Mouse (Mus musculus) gastrocnemius, adult 18-20 months (tissue): ENCODE measurements around the gene Raly. TPM values are rescaled to one million over a fixed set of nuclear protein-coding genes. Genes with fewer than 3 reads are reported as not detected.

Source experiments
- DNase-seq: peaks from one replicate; pipeline ENCODE4 v3.0.0; 2021; ENCODE audit warnings: low spot score
- total RNA-seq, 2 experiments: library from RNA; stranded (reverse); gene quantifications; 2 replicates each; pipeline ENCODE4 v1.2.3; 2021

Raly gene
- total RNA-seq, 2 experiments from 2014 or later: 54.4 to 59.5 TPM

GRCm38 (mm10) chr2:154782856-154783650 lies 7.8 kb upstream of the Raly start:
- no peak for DNase-seq

- no peak for DNase-seq
Measured at GRCm38 (mm10) chr2:154785284-154785683, 5.6 kb upstream of the Raly start.

DNA sequence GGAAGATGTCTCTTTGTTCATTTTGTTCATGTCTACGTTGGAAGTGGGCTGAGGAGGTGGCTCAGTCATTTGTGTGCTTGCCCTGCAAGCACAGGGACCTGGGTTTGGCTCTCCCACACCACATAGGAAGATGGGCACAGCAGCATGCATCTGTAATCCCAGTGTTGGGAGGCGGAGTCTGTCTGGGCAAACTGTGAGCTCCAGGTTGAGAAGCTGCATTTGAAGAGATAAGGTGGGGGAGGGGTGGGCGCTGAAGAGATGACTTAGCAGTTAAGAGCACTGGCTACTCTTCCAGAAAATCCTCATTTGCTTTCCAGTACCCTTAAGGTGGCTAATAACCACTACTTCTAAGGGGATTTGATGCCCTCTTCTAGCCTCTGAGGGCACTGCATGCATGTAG lies 4.7 kb upstream of the Raly start:
- DNase-seq: no peak

DNA sequence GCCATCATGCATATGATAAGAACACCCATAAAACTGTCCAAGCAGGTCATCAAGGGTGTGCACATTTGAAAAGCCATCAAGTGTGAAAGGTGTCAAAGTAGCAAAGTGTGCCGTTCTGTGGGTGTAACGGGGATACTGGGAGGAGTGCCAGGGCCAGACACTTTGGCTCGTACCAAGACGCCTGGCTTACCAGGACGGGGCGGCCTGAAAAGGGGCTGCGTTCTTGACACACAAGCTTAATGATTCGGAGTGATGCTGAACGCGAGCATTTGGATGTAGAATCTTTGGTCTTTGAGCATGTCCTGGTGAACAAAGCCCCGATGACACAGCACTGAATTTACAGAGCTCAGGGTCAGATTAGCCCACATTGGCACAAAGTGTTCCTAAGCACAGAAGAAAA lies 4.1 kb upstream of the Raly start:
- DNase-seq: no peak

GRCm38 (mm10) chr2:154789381-154789780 lies 1.5 kb upstream of the Raly start:
- DNase-seq: no peak

DNA sequence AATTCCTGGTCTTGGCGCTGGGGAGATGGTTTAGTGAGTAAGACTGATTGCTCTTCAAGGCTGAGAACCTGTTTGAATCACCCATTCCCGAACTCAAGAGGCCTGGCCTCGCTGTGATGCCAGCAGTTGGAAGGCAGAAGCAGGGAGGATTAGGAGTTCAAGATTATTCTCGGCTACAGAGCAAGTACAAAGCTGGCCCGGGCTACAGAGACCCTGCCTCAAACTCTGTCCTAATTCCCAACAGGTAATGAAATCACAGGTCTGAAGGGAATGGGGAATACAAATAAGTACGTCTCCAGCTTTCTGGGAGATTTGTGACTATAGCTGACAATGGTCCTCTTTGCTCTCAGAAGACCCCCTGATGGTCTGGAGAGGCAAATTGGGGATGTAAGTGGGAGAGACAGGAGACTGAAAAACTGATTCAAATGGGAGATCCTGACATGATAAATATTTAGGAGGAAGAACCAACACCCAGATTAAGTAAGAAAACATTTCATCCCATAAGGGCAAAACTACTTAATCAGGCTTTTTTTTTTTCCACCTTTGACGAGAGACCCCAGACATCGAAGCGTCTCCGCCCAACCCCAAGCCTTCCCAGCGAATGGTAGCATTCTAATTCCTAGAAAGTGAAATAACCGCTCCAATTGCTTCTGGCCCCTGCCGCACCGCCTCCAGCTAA lies 780 bp upstream of the Raly start:
- no peak for DNase-seq

DNA sequence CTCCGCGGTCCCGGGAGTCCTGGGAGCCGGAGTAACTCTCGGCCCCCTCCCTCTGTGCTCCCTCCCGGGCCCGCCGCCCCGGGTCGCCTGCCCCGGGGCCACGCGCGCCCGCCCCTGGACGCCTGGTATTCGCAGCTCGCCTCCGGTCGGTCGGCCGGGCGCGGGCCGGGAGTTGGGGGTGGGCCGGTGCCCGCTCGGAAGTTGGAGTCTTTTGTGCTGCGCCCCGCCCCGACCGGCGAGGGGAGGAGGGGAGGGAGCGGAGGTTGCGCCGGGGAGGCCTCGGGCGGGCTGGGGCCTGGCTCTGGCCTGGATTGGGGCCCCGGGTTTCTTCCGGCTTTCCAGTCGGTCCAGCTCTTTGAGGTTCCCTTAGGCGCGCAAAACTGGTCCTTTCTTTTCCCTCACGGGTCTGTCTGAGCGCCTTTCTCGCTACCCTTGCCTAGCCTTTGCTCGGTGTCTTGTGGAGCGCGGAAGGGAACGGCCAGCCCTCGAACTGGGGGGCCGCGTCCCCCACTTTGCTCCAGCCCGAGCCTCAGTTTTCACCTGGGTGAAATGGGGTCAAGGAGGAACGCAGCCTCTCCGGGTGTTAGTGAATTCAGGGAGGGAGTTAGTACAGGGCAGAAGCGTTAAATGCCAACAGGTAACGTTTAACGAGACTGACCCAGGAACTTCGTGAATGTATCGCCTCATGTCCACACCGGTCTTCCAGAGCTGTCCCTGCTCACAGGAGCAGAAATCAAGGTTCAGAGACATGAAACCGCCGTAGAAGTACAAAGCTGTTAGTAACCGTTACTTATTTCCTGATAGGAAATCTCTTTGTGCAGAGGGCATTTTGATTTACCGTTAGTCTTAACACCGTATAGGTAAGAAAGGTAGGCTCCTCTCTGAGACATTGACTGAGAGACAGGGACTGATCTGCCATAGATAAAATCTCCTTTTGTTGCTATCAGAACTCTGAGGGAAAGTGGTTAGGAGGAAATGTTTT lies 1.1 kb downstream of the Raly start:
- peak; percentile 75 for DNase-seq

DNA sequence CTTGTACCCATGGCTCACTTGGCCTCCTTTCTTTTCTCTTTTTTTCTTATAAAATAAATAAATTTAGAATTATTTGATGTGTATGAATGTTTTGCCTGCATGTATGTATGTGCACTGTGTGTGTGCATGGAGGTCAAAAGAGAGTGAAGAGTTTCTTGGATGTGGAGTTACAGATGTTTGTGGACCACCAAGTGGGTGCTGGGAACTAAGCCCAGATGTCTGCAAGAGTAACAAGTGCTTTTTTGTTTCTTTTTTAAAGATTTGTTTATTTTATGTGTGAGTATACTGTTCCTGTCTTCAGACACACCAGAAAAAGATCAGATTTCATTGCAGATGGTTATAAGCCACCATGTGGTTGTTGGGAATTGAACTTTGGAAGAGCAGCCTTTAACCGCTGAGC lies 12.5 kb downstream of the Raly start:
- DNase-seq: no peak

- no peak for DNase-seq
Measured at GRCm38 (mm10) chr2:154803845-154804244, 12.9 kb downstream of the Raly start.

DNA sequence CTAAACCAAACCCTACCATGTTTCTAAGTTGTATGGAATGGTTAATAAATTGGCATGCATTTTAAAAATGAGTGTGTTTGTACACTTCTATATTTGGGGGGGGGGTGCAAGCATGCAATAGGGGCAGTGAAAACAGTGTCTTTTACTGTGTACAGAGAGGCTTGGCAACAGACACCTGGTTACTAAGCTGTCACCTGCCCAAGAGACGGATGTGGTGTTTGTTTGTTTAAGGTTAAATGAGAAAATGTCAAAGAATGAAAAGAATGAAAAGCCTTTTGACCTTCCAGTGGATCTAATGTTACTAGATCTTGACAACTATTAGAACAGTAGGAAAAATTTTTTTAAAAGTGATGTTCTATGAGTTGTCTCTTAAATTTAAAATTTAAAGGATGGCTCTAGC lies 16.8 kb downstream of the Raly start:
- DNase-seq: no peak

GRCm38 (mm10) chr2:154809107-154809762 lies 18.3 kb downstream of the Raly start:
- DNase-seq: peak; percentile 14

DNA sequence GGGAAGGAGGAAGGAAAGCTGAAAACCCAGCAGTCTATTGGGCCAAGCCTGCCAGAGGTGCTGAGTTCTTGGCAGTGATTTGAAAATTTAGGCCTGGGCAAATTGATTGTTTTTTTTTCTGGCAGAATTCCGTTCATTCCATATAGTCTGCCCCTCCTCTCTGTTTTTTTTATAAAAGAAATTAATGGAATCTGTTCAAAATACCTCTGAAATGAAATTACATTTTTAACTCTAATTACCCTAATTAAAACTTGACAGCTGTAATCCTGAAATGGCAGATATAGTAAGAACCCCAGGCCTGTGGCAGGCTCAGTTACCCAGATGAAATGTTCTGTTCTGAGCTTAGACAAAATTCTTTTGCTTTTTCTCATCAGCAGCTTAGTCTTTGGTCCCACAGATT lies 19.9 kb downstream of the Raly start:
- DNase-seq: no peak

GRCm38 (mm10) chr2:154813426-154813825 lies 22.5 kb downstream of the Raly start:
- no peak for DNase-seq

GRCm38 (mm10) chr2:154817089-154817488 lies 26.2 kb downstream of the Raly start:
- DNase-seq: no peak

DNA sequence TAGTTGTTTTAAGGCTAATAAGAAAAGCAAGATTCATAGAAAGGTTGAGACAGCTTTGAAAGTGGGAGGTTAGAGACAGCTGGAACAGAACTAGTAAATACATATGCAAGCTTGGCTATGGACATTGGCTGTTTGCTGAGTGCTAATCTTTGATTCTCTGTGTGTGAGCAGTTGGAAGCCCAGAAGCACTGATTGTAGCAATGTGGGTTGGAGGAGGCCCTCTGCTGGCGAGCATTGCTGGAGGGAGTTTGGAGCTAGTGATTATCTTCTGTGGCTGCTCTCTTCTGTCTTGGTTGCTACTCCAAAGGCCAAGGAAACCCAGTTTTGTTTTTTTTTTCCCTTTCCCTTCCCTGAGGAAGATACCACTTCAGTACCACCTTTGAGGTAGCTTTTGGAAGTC lies 26.9 kb downstream of the Raly start:
- DNase-seq: peak; percentile 27

DNA sequence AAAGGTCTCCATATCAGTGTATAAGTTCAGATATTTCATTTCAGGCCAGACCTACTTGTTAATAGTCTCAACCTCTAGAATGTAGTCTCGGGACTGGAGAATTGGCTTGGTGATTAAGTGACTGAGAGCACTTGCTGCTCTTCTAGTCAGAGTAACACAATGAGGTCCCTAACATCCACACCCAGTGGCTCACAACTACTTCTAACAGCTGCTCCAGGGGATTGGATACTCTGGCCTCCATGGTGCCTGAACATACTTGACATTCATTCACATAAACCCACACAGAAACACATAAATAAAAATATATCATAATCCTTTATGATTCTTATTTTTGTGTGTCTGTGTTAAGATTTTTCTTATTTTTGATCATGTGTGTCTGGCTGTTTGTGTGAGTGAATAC lies 27.7 kb downstream of the Raly start:
- no peak for DNase-seq

DNA sequence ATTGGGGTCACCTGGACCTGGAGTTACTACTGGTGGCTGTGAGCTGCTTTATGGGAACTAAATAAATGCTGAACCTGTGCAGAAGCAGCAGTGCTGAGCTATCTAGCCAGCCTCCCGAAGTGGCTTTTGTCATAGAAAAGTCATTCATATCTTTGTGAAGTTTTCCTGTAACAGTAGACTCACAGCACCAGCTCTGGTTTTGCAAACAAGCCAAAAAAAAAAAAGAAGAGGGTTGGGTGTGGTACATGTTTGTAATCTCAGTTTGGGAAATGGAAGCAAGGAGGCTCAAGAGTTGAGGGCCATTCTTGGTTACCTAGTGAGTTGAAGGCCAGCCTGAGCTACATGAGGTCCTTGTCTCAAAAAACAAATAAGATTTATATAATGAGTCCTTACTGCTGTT lies 29.4 kb downstream of the Raly start:
- DNase-seq: no peak

- no peak for DNase-seq
Measured at GRCm38 (mm10) chr2:154826054-154826538, 35.2 kb downstream of the Raly start.

DNA sequence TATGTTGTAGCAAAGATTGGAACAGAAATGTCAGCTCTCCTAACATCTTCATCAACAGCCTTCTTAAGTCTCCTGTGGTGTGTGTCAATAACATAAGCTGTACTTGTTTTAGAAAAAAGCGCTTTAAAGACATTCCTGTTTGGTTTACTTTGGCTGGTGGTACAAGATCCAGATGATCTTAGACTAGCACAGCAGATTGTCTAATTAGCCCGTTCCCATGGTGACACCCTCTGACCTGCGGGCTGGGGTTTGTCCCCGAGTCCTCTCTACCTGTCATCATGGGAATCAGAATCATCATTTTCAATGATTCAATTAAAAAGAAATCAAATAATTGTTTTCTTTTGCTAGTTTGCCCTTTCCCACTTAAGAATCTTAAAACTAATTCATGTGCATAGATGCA lies 36.6 kb downstream of the Raly start:
- no peak for DNase-seq

- DNase-seq: no peak
Measured at GRCm38 (mm10) chr2:154832471-154832870, 41.6 kb downstream of the Raly start.

GRCm38 (mm10) chr2:154834149-154834865 lies 43.4 kb downstream of the Raly start:
- DNase-seq: no peak
